11 mouse cellular contexts compared by ENCODE assay signal in genomic region chr3:113279586-113279985, GRCm38 (mm10). TPM values are rescaled to one million over a fixed set of nuclear protein-coding genes. Genes with fewer than 3 reads are reported as not detected.
"Had no signal": no experiment of that assay in that cellular context is flagged by ENCODE, and none has a peak within 500 bp of the region (broad histone marks: within the 10 kb centered on the region; RNA-seq: fewer than 3 reads in every experiment).

No protein-coding gene starts in this region.

RNA-seq across cellular contexts. Expression of gene Amy2a4, which starts 11.7 kb away (rescaled TPM):
- total RNA-seq: neutrophil, adult 5-6 weeks had no signal
- polyA plus RNA-seq: neural tube, embryonic 12.5 days; neural tube, embryonic 13.5 days; neural tube, embryonic 14.5 days; neural tube, embryonic 15.5 days; stomach, embryonic 14.5 days; thymus, adult 2 months; thymus, postnatal 0 days; urinary bladder, adult 2 months had no signal

RNA-seq across cellular contexts. Expression of gene Amy2a5, which starts 20.9 kb away (rescaled TPM):
- total RNA-seq: neutrophil, adult 5-6 weeks had no signal
- polyA plus RNA-seq: neural tube, embryonic 12.5 days; neural tube, embryonic 13.5 days; neural tube, embryonic 15.5 days; small intestine, adult 2 months; stomach, embryonic 14.5 days; testis, adult 2 months; thymus, postnatal 0 days had no signal

RNA-seq across cellular contexts. Expression of gene Amy2a3, which starts 44.3 kb away (rescaled TPM):
- total RNA-seq: neutrophil, adult 5-6 weeks had no signal
- polyA plus RNA-seq: neural tube, embryonic 12.5 days; neural tube, embryonic 13.5 days; neural tube, embryonic 14.5 days; neural tube, embryonic 15.5 days; stomach, embryonic 14.5 days; thymus, adult 2 months; thymus, postnatal 0 days; urinary bladder, adult 2 months had no signal
